In the genomic region with DNA sequence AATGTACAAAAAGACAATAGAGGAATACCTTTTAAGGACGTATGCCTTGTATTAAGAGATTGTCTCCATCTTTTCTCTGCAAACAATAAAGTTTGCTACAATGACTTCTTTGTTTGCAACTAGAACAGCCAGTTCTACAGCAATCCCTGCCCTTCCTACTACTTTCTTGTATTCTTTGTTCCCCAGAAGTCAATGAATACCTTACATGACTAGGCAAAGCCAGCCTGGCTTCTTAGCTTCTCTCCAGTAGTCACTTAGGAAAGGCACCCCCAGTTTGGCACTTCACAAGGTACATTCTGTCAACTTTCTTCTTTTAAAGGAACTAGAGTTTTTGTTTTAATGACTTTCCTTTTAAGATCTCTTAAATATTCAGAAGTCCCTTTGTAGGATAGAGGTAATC, we compare ENCODE assay signal across 24 mouse cellular contexts. TPM values are rescaled to one million over a fixed set of nuclear protein-coding genes. Genes with fewer than 3 reads are reported as not detected.
DNase-seq lines count a peak whose midpoint lies in the region; ATAC-seq lines count a peak whose summit lies in the region.
"Had no signal": no experiment of that assay in that cellular context is flagged by ENCODE, and none has a peak within 500 bp of the region (broad histone marks: within the 10 kb centered on the region; RNA-seq: fewer than 3 reads in every experiment).

No protein-coding gene starts in this region.

- no peak overlapping the region for H3K4me2 ChIP-seq in stomach, embryonic 15.5 days
- H3K4me2 ChIP-seq: heart, embryonic 11.5 days; hindbrain, embryonic 12.5 days; hindbrain, embryonic 15.5 days had no signal

- H3K27me3 ChIP-seq in stomach, embryonic 15.5 days (replicated peaks), result no peaks in the 10 kb centered on the region
- H3K27me3 ChIP-seq: hindbrain, embryonic 12.5 days; hindbrain, embryonic 15.5 days had no signal

- ATAC-seq in stomach, embryonic 15.5 days (ENCODE audit: insufficient read depth, low FRiP score, low read depth), result 0 out of 2 replicates have a peak, but pooled peaks have one; percentile 53
- ATAC-seq: forebrain, embryonic 14.5 days; forebrain, postnatal 0 days had no signal

- no peaks in the 10 kb centered on the region for H3K9me3 ChIP-seq in stomach, embryonic 15.5 days
- H3K9me3 ChIP-seq: hindbrain, embryonic 12.5 days; hindbrain, embryonic 15.5 days had no signal

- H3K27ac ChIP-seq in stomach, embryonic 15.5 days, result no peak overlapping the region
- H3K27ac ChIP-seq: heart, adult 2 months; hindbrain, embryonic 12.5 days; hindbrain, embryonic 15.5 days had no signal

- peak; percentile 60 for DNase-seq in kidney, adult 9 months
- DNase-seq in kidney, adult 18-20 months, result no peak
- peak; percentile 13 for DNase-seq in testis, postnatal 14 days (ENCODE audit: low spot score)
- DNase-seq in testis, postnatal 10 days (ENCODE audit: low spot score), result no peak
- DNase-seq in gastrocnemius, adult 18-20 months (ENCODE audit: low spot score), result no peak
- DNase-seq in cerebellum, postnatal 14 days, result no peak
- DNase-seq: adrenal gland, adult 2 months; adrenal gland, postnatal 14 days; cerebellum, adult 11 months; cerebellum, adult 2 months; cerebellum, adult 9-11 months; cerebellum, postnatal 36 days; embryo, embryonic 11 days; forebrain, postnatal 0 days; gastrocnemius, postnatal 25 days; heart, adult 2 months had no signal

- H3K4me1 ChIP-seq in stomach, embryonic 15.5 days, result no peaks in the 10 kb centered on the region
- H3K4me1 ChIP-seq: hindbrain, embryonic 15.5 days had no signal

- no peak overlapping the region for H3K9ac ChIP-seq in stomach, embryonic 15.5 days
- H3K9ac ChIP-seq: forebrain, postnatal 0 days; hindbrain, embryonic 12.5 days; hindbrain, embryonic 15.5 days had no signal

- no peak overlapping the region for H3K4me3 ChIP-seq in stomach, embryonic 15.5 days (replicated peaks)
- H3K4me3 ChIP-seq: heart, adult 2 months; hindbrain, embryonic 12.5 days; hindbrain, embryonic 15.5 days had no signal

- 74% methylated on average over 1 of the region's 1 CpGs for WGBS in stomach, embryonic 15.5 days

- H3K36me3 ChIP-seq in stomach, embryonic 15.5 days, result no peaks in the 10 kb centered on the region
- H3K36me3 ChIP-seq: hindbrain, embryonic 12.5 days; hindbrain, embryonic 15.5 days had no signal

RNA-seq across cellular contexts. Expression of a gene that starts 10.7 kb away (rescaled TPM):
- polyA plus RNA-seq in stomach, embryonic 15.5 days (2015; fragmentation: Nextera tagmentation; extraction: Ambion mirVana), result 3.2 and 3.4 TPM in 2 replicates
- under 1 TPM; 0.32 to 0.50 TPM for total RNA-seq in gastrocnemius, adult 18-20 months (2021)
- total RNA-seq: granulocyte monocyte progenitor cell, adult 5-6 weeks; hematopoietic stem cell, adult 5-6 weeks; MEL had no signal

Comparison
In these comparisons a context has a peak if more than half of its experiments do, and no peak if none do; other contexts are left out.
1. DNase-seq: peak in kidney, adult 9 months (single experiment) and testis, postnatal 14 days (single experiment); none in kidney, adult 18-20 months (single experiment), testis, postnatal 10 days (single experiment), gastrocnemius, adult 18-20 months (single experiment) and cerebellum, postnatal 14 days (0 of 2).